22 mouse cellular contexts compared by ENCODE assay signal in genomic region chr1:96046556-96046955, GRCm38 (mm10).
A peak's percentile ranks its signal among the peaks of the same experiment; 100 is the strongest.
DNase-seq lines count a peak whose midpoint lies in the region; ATAC-seq and TF ChIP-seq lines count a peak whose summit lies in the region.
"Had no signal": no experiment of that assay in that cellular context is flagged by ENCODE, and none has a peak within 500 bp of the region (broad histone marks: within the 10 kb centered on the region; RNA-seq: fewer than 3 reads in every experiment).

No protein-coding gene starts in this region.

- 40% methylated on average over 1 of the region's 1 CpGs for WGBS in forebrain, embryonic 13.5 days
- WGBS in forebrain, embryonic 11.5 days = 70% methylated on average over 1 of the region's 1 CpGs
- 31% methylated on average over 1 of the region's 1 CpGs for WGBS in forebrain, embryonic 16.5 days
- WGBS in forebrain, embryonic 10.5 days = 73% methylated on average over 1 of the region's 1 CpGs
- WGBS in hindbrain, postnatal 0 days = 50% methylated on average over 1 of the region's 1 CpGs
- 46% methylated on average over 1 of the region's 1 CpGs for WGBS in hindbrain, embryonic 12.5 days

- H3K9me3 ChIP-seq in forebrain, embryonic 13.5 days (replicated peaks) = no peaks in the 10 kb centered on the region
- H3K9me3 ChIP-seq in forebrain, embryonic 11.5 days (ENCODE audit: control insufficient read depth, low read length) = no peaks in the 10 kb centered on the region
- no peaks in the 10 kb centered on the region for H3K9me3 ChIP-seq in forebrain, embryonic 16.5 days (ENCODE audit: control insufficient read depth, low read length)
- no peaks in the 10 kb centered on the region for H3K9me3 ChIP-seq in forebrain, embryonic 10.5 days
- H3K9me3 ChIP-seq in hindbrain, postnatal 0 days (ENCODE audit: low read length) = no peaks in the 10 kb centered on the region
- no peaks in the 10 kb centered on the region for H3K9me3 ChIP-seq in hindbrain, embryonic 12.5 days (replicated peaks)
- H3K9me3 ChIP-seq: embryonic facial prominence, embryonic 10.5 days; embryonic facial prominence, embryonic 12.5 days; forebrain, embryonic 15.5 days; G1E had no signal

- H3K4me1 ChIP-seq in forebrain, embryonic 13.5 days = no peaks in the 10 kb centered on the region
- H3K4me1 ChIP-seq in forebrain, embryonic 11.5 days (replicated peaks; ENCODE audit: control insufficient read depth, insufficient read depth, low read length) = no peaks in the 10 kb centered on the region
- no peaks in the 10 kb centered on the region for H3K4me1 ChIP-seq in forebrain, embryonic 16.5 days (replicated peaks; ENCODE audit: control insufficient read depth, insufficient read depth, low read length)
- peaks cover 7% of the 10 kb centered on the region; the same call in 1 of the 2 replicates for H3K4me1 ChIP-seq in forebrain, embryonic 10.5 days
- no peaks in the 10 kb centered on the region for H3K4me1 ChIP-seq in hindbrain, postnatal 0 days (ENCODE audit: insufficient read depth, low read length)
- no peaks in the 10 kb centered on the region for H3K4me1 ChIP-seq in hindbrain, embryonic 12.5 days
- H3K4me1 ChIP-seq: embryonic facial prominence, embryonic 10.5 days; embryonic facial prominence, embryonic 12.5 days; forebrain, embryonic 15.5 days had no signal

- ATAC-seq in forebrain, embryonic 13.5 days = peak; percentile 68; the same call in 1 of the 2 replicates
- no peak for ATAC-seq in forebrain, embryonic 11.5 days (replicated peaks; ENCODE audit: low FRiP score)
- ATAC-seq in forebrain, embryonic 16.5 days = peak; percentile 66; the same call in 1 of the 2 replicates
- no peak for ATAC-seq in hindbrain, postnatal 0 days
- no peak for ATAC-seq in hindbrain, embryonic 12.5 days (ENCODE audit: low FRiP score)
- ATAC-seq: CD4-positive, CD25-positive, alpha-beta regulatory T cell, adult 4 months; forebrain, embryonic 15.5 days had no signal

- no peak for TF ChIP-seq POLR2A in brain, embryonic 14.5 days (IDR thresholded peaks at IDR 0.05; ENCODE audit: borderline replicate concordance, extremely low read depth, insufficient read depth, insufficient read length, poor library complexity, severe bottlenecking)

- no peak overlapping the region for H3K4me2 ChIP-seq in forebrain, embryonic 13.5 days
- no peak overlapping the region for H3K4me2 ChIP-seq in forebrain, embryonic 11.5 days (ENCODE audit: low read depth, low read length, severe bottlenecking)
- H3K4me2 ChIP-seq in forebrain, embryonic 16.5 days (ENCODE audit: low read length) = no peak overlapping the region
- H3K4me2 ChIP-seq in hindbrain, postnatal 0 days (ENCODE audit: low read depth, low read length) = no peak overlapping the region
- H3K4me2 ChIP-seq in hindbrain, embryonic 12.5 days (replicated peaks) = no peak overlapping the region
- H3K4me2 ChIP-seq: embryonic facial prominence, embryonic 12.5 days; forebrain, embryonic 15.5 days had no signal

- no peak overlapping the region for H3K27ac ChIP-seq in forebrain, embryonic 13.5 days
- no peak overlapping the region for H3K27ac ChIP-seq in forebrain, embryonic 11.5 days (ENCODE audit: low read depth, low read length)
- no peak overlapping the region for H3K27ac ChIP-seq in forebrain, embryonic 16.5 days (ENCODE audit: low read length)
- H3K27ac ChIP-seq in forebrain, embryonic 10.5 days = no peak overlapping the region
- H3K27ac ChIP-seq in hindbrain, postnatal 0 days = no peak overlapping the region
- H3K27ac ChIP-seq in hindbrain, embryonic 12.5 days = no peak overlapping the region
- H3K27ac ChIP-seq: embryonic facial prominence, embryonic 10.5 days; embryonic facial prominence, embryonic 12.5 days; forebrain, embryonic 15.5 days had no signal

- no peak for TF ChIP-seq CTCF in hindbrain, postnatal 0 days (IDR thresholded peaks at IDR 0.05; ENCODE audit: low read depth)
- TF ChIP-seq CTCF in brain, embryonic 14.5 days (IDR thresholded peaks at IDR 0.05; ENCODE audit: borderline replicate concordance, extremely low read depth, insufficient read depth, insufficient read length) = no peak

- H3K36me3 ChIP-seq in forebrain, embryonic 13.5 days (ENCODE audit: poor library complexity, severe bottlenecking) = no peaks in the 10 kb centered on the region
- no peaks in the 10 kb centered on the region for H3K36me3 ChIP-seq in forebrain, embryonic 11.5 days (ENCODE audit: control insufficient read depth, insufficient read depth, low read length)
- H3K36me3 ChIP-seq in forebrain, embryonic 16.5 days (ENCODE audit: control insufficient read depth, insufficient read depth) = no peaks in the 10 kb centered on the region
- no peaks in the 10 kb centered on the region for H3K36me3 ChIP-seq in forebrain, embryonic 10.5 days (replicated peaks)
- no peaks in the 10 kb centered on the region for H3K36me3 ChIP-seq in hindbrain, postnatal 0 days (ENCODE audit: insufficient read depth, low read length)
- no peaks in the 10 kb centered on the region for H3K36me3 ChIP-seq in hindbrain, embryonic 12.5 days
- H3K36me3 ChIP-seq: embryonic facial prominence, embryonic 10.5 days; embryonic facial prominence, embryonic 12.5 days; forebrain, embryonic 15.5 days; G1E had no signal

- no peak overlapping the region for H3K9ac ChIP-seq in forebrain, embryonic 13.5 days
- H3K9ac ChIP-seq in forebrain, embryonic 11.5 days (ENCODE audit: low read length) = no peak overlapping the region
- no peak overlapping the region for H3K9ac ChIP-seq in forebrain, embryonic 16.5 days (replicated peaks; ENCODE audit: low read depth, low read length)
- H3K9ac ChIP-seq in hindbrain, postnatal 0 days (replicated peaks; ENCODE audit: low read length) = no peak overlapping the region
- H3K9ac ChIP-seq in hindbrain, embryonic 12.5 days = no peak overlapping the region
- H3K9ac ChIP-seq: embryonic facial prominence, embryonic 12.5 days; forebrain, embryonic 15.5 days had no signal

- H3K27me3 ChIP-seq in forebrain, embryonic 13.5 days = no peaks in the 10 kb centered on the region
- no peaks in the 10 kb centered on the region for H3K27me3 ChIP-seq in forebrain, embryonic 11.5 days (ENCODE audit: control insufficient read depth, insufficient read depth, low read length)
- no peaks in the 10 kb centered on the region for H3K27me3 ChIP-seq in forebrain, embryonic 16.5 days (replicated peaks; ENCODE audit: control insufficient read depth, insufficient read depth, low read length)
- H3K27me3 ChIP-seq in forebrain, embryonic 10.5 days (ENCODE audit: poor library complexity, severe bottlenecking) = no peaks in the 10 kb centered on the region
- H3K27me3 ChIP-seq in hindbrain, postnatal 0 days (ENCODE audit: insufficient read depth, low read length) = no peaks in the 10 kb centered on the region
- no peaks in the 10 kb centered on the region for H3K27me3 ChIP-seq in hindbrain, embryonic 12.5 days
- H3K27me3 ChIP-seq: CH12.LX; embryonic facial prominence, embryonic 12.5 days; forebrain, embryonic 15.5 days had no signal

- no peak overlapping the region for H3K4me3 ChIP-seq in forebrain, embryonic 13.5 days
- no peak overlapping the region for H3K4me3 ChIP-seq in forebrain, embryonic 11.5 days (ENCODE audit: low read depth, low read length)
- H3K4me3 ChIP-seq in forebrain, embryonic 16.5 days (replicated peaks; ENCODE audit: low read length) = no peak overlapping the region
- no peak overlapping the region for H3K4me3 ChIP-seq in forebrain, embryonic 10.5 days
- no peak overlapping the region for H3K4me3 ChIP-seq in hindbrain, postnatal 0 days (ENCODE audit: low read length)
- no peak overlapping the region for H3K4me3 ChIP-seq in hindbrain, embryonic 12.5 days
- H3K4me3 ChIP-seq: embryonic facial prominence, embryonic 10.5 days; embryonic facial prominence, embryonic 12.5 days; forebrain, embryonic 15.5 days had no signal

- DNase-seq in forebrain, embryonic 11.5 days (ENCODE audit: low spot score) = no peak
- no peak for DNase-seq in forebrain, embryonic 10.5 days (ENCODE audit: extremely low spot score, low spot score)
- peak; percentile 2 for DNase-seq in hindbrain, postnatal 0 days (ENCODE audit: low spot score)
- DNase-seq in brain, embryonic 14.5 days (ENCODE audit: low read depth) = peak; percentile 70
- DNase-seq: adrenal gland, adult 2 months; adrenal gland, postnatal 10 days; adrenal gland, postnatal 25 days; B cell, adult 2 months; cerebellum, adult 11-12 months; cerebellum, adult 2 months; cerebellum, adult 9-10 months; cerebellum, postnatal 10 days; cerebellum, postnatal 25 days had no signal

Comparison
In these comparisons a context has a peak if more than half of its experiments do, and no peak if none do; other contexts are left out.
1. ATAC-seq: peak in forebrain, embryonic 13.5 days (single experiment) and forebrain, embryonic 16.5 days (single experiment); none in forebrain, embryonic 11.5 days (single experiment), hindbrain, postnatal 0 days (single experiment) and hindbrain, embryonic 12.5 days (single experiment).
2. DNase-seq: peak in hindbrain, postnatal 0 days (single experiment) and brain, embryonic 14.5 days (single experiment); none in forebrain, embryonic 11.5 days (single experiment) and forebrain, embryonic 10.5 days (single experiment).